Mouse (Mus musculus) thymus, adult 2 months (tissue): ENCODE results near the gene Kalrn.

ENCODE experiments used
- CTCF ChIP-seq: fragments of 200-500 bp; IDR thresholded peaks from 2 replicates; pipeline ENCODE4 v1.5.1; 2012; ENCODE audit warnings: mild to moderate bottlenecking, control low read depth, low read length, moderate library complexity, borderline replicate concordance; ENCODE audit not compliant: control insufficient read depth, poor library complexity, insufficient read depth; ENCODE audit errors: extremely low read depth
- POLR2A ChIP-seq: fragments of 200-500 bp; IDR thresholded peaks from 2 replicates; pipeline ENCODE4 v1.6.1; 2012; ENCODE audit warnings: mild to moderate bottlenecking, low read length, control low read depth, moderate library complexity; ENCODE audit not compliant: control insufficient read depth, poor library complexity, insufficient read depth; ENCODE audit errors: extremely low read depth

GRCm38 (mm10) chr16:34342369-34343160, 230.8 kb downstream of the Kalrn start:
- TF ChIP-seq CTCF (no peak), POLR2A (no peak)
